Mouse (Mus musculus) intestine, embryonic 14.5 days (tissue): ENCODE measurements around the gene Rnpepl1. TPM values are rescaled to one million over a fixed set of nuclear protein-coding genes. Genes with fewer than 3 reads are reported as not detected.

Experiments
- ATAC-seq: fragments of 200-750 bp; cut with Nextera tagmentation; replicated peaks from 2 replicates; pipeline ENCODE4 v1.8.0; 2017; ENCODE audit warnings: low read depth, moderate number of reproducible peaks, moderate TSS enrichment, moderate library complexity; ENCODE audit not compliant: low FRiP score, low TSS enrichment
- DNase-seq: peaks from one replicate; pipeline ENCODE4 v3.0.0-alpha.2; 2018; ENCODE audit warnings: low spot score
- H3K27ac ChIP-seq: fragments of 300-500 bp; sonication (generic); 2 replicates; pipeline ENCODE4 v1.5.1; 2014; ENCODE audit warnings: low read depth, mild to moderate bottlenecking, control low read depth
- H3K27me3 ChIP-seq: fragments of 300-500 bp; sonication (generic); replicated peaks from 2 replicates; pipeline ENCODE4 v1.6.1; 2014; ENCODE audit warnings: low read length, control low read depth; ENCODE audit not compliant: control insufficient read depth, insufficient read depth
- H3K36me3 ChIP-seq: fragments of 300-500 bp; sonication (generic); 2 replicates; pipeline ENCODE4 v1.6.1; 2014; ENCODE audit warnings: low read length, control low read depth; ENCODE audit not compliant: control insufficient read depth, insufficient read depth
- H3K4me1 ChIP-seq: fragments of 300-500 bp; sonication (generic); replicated peaks from 2 replicates; pipeline ENCODE4 v1.6.1; 2014; ENCODE audit warnings: low read length, control low read depth, mixed read lengths; ENCODE audit not compliant: control insufficient read depth, insufficient read depth
- H3K4me2 ChIP-seq: fragments of 300-500 bp; sonication (generic); 2 replicates; pipeline ENCODE4 v1.6.1; 2014; ENCODE audit warnings: low read length
- H3K4me3 ChIP-seq: fragments of 300-500 bp; sonication (generic); 2 replicates; pipeline ENCODE4 v1.5.1; 2014; ENCODE audit warnings: low read depth, low read length, control low read depth, mixed read lengths
- H3K9ac ChIP-seq: fragments of 300-500 bp; sonication (generic); 2 replicates; pipeline ENCODE4 v1.6.1; 2014; ENCODE audit warnings: mild to moderate bottlenecking, low read length
- H3K9me3 ChIP-seq: fragments of 300-500 bp; sonication (generic); 2 replicates; pipeline ENCODE4 v1.6.1; 2016; ENCODE audit warnings: low read length, control low read depth; ENCODE audit not compliant: control insufficient read depth
- WGBS: fragments of 180-500 bp; shearing (Covaris S2); extraction: QIAGEN DNeasy Blood & Tissue Kit; methylation state at CpG from one replicate; pipeline ENCODE4 v1.1.7; 2014; 5-methylcytosine and 5-hydroxymethylcytosine counted together
- polyA plus RNA-seq: library from polyadenylated mRNA; unstranded; fragments of >200 nt; fragmentation: Nextera tagmentation; extraction: Ambion mirVana; gene quantifications from 2 replicates; pipeline ENCODE4 v1.2.1, GENCODE M21; 2014

The Rnpepl1 gene
- polyA plus RNA-seq, 1 experiment from 2014 or later = 36.8 TPM

GRCm38 (mm10) chr1:92895089-92895488 is 15.5 kb upstream of the Rnpepl1 start:
- WGBS = 16% methylated on average over 3 of the region's 3 CpGs
- DNase-seq (peak; percentile 72), ATAC-seq (0 out of 2 replicates have a peak, but pooled peaks have one; percentile 60)
- H3K9ac ChIP-seq = no peak overlapping the region
- no peaks in the 10 kb centered on the region for H3K4me1 ChIP-seq
- no peak overlapping the region for H3K4me2 ChIP-seq
- no peaks in the 10 kb centered on the region for H3K27me3 ChIP-seq
- H3K4me3 ChIP-seq = no peak overlapping the region
- no peak overlapping the region for H3K27ac ChIP-seq
- no peaks in the 10 kb centered on the region for H3K36me3 ChIP-seq
- H3K9me3 ChIP-seq = no peaks in the 10 kb centered on the region

GRCm38 (mm10) chr1:92902786-92903185 is 7.8 kb upstream of the Rnpepl1 start, which contains the start of gene Ankmy1:
Gene Ankmy1 (minus strand): TSS chr1:92902906.
- peak; percentile 81 for DNase-seq
- no peaks in the 10 kb centered on the region for H3K36me3 ChIP-seq
- no peak within 1 kb of the TSS for H3K27ac ChIP-seq
- no peaks in the 10 kb centered on the region for H3K27me3 ChIP-seq
- peaks cover 9% of the 10 kb centered on the region for H3K4me1 ChIP-seq
- ATAC-seq = peak; percentile 14
- H3K4me3 ChIP-seq = peak within 1 kb of the TSS; percentile 13; the same call in 1 of the 2 replicates
- peak within 1 kb of the TSS; percentile 49 for H3K4me2 ChIP-seq
- H3K9me3 ChIP-seq = no peaks in the 10 kb centered on the region
- 2% methylated on average over 15 of the region's 15 CpGs for WGBS
- H3K9ac ChIP-seq = no peak within 1 kb of the TSS

- no peak overlapping the region for H3K9ac ChIP-seq
- no peak for ATAC-seq
- WGBS = 80% methylated on average over 4 of the region's 4 CpGs
These were observed 7.0 kb upstream of the Rnpepl1 start for GRCm38 (mm10) chr1:92903627-92904026.

GRCm38 (mm10) chr1:92905703-92906310 is 4.8 kb upstream of the Rnpepl1 start:
- Histone ChIP-seq H3K4me3 (no peak overlapping the region), H3K36me3 (no peaks in the 10 kb centered on the region), H3K9ac (no peak overlapping the region), H3K27me3 (no peaks in the 10 kb centered on the region), H3K4me1 (peaks cover 18% of the 10 kb centered on the region), H3K27ac (no peak overlapping the region), H3K4me2 (no peak overlapping the region), H3K9me3 (no peaks in the 10 kb centered on the region)
- ATAC-seq (no peak), DNase-seq (no peak)
- WGBS = 83% methylated on average over 2 of the region's 2 CpGs

More at GRCm38 (mm10) chr1:92903627-92904026, 7.0 kb upstream of the Rnpepl1 start:
- Histone ChIP-seq H3K9me3 (no peaks in the 10 kb centered on the region), H3K4me3 (no peak overlapping the region), H3K4me2 (no peak overlapping the region), H3K27me3 (no peaks in the 10 kb centered on the region), H3K36me3 (no peaks in the 10 kb centered on the region), H3K4me1 (peaks cover 10% of the 10 kb centered on the region), H3K27ac (no peak overlapping the region)
- DNase-seq = no peak

- DNase-seq (peak; percentile 90), ATAC-seq (peak; percentile 91)
- peak within 1 kb of the TSS; percentile 81 for H3K27ac ChIP-seq
- peak within 1 kb of the TSS; percentile 63 for H3K9ac ChIP-seq
- H3K27me3 ChIP-seq = no peaks in the 10 kb centered on the region
- no peaks in the 10 kb centered on the region for H3K9me3 ChIP-seq
- H3K4me3 ChIP-seq = peak within 1 kb of the TSS; percentile 86
- no peaks in the 10 kb centered on the region for H3K36me3 ChIP-seq
- H3K4me2 ChIP-seq = peak within 1 kb of the TSS; percentile 69
- peaks cover 23% of the 10 kb centered on the region for H3K4me1 ChIP-seq
- under 1% methylated on average over 81 of the region's 81 CpGs for WGBS
These were observed 3.6 kb upstream of the Rnpepl1 start, which contains the start of gene Dusp28 for GRCm38 (mm10) chr1:92906779-92907631. Gene Dusp28 (plus strand): TSS chr1:92906981.

GRCm38 (mm10) chr1:92907632-92908360 is 2.8 kb upstream of the Rnpepl1 start:
- Histone ChIP-seq H3K9ac (peak overlapping the region; percentile 63), H3K4me3 (peak overlapping the region; percentile 86), H3K9me3 (no peaks in the 10 kb centered on the region), H3K27me3 (no peaks in the 10 kb centered on the region), H3K27ac (peak overlapping the region; percentile 81; the same call in 1 of the 2 replicates), H3K36me3 (no peaks in the 10 kb centered on the region), H3K4me2 (peak overlapping the region; percentile 69), H3K4me1 (peaks cover 29% of the 10 kb centered on the region)
- DNase-seq (no peak), ATAC-seq (no peak)
- 45% methylated on average over 20 of the region's 20 CpGs for WGBS

- H3K4me1 ChIP-seq = peaks cover 25% of the 10 kb centered on the region
- no peak overlapping the region for H3K9ac ChIP-seq
- no peaks in the 10 kb centered on the region for H3K36me3 ChIP-seq
- H3K4me3 ChIP-seq = no peak overlapping the region
- no peaks in the 10 kb centered on the region for H3K9me3 ChIP-seq
- H3K27ac ChIP-seq = no peak overlapping the region
- H3K27me3 ChIP-seq = no peaks in the 10 kb centered on the region
- no peak overlapping the region for H3K4me2 ChIP-seq
- WGBS = 89% methylated on average over 3 of the region's 3 CpGs
- ATAC-seq (no peak), DNase-seq (no peak)
These were observed 1.9 kb upstream of the Rnpepl1 start for GRCm38 (mm10) chr1:92908664-92909063.

GRCm38 (mm10) chr1:92909068-92909467 is 1.5 kb upstream of the Rnpepl1 start:
- no peak for DNase-seq

More at GRCm38 (mm10) chr1:92909068-92909467, 1.5 kb upstream of the Rnpepl1 start:
- Histone ChIP-seq H3K27ac (no peak overlapping the region), H3K36me3 (0 out of 2 replicates have a peak, but pooled peaks cover 2% of the 10 kb centered on the region), H3K27me3 (no peaks in the 10 kb centered on the region), H3K9me3 (no peaks in the 10 kb centered on the region), H3K9ac (no peak overlapping the region), H3K4me1 (peaks cover 25% of the 10 kb centered on the region), H3K4me3 (no peak overlapping the region), H3K4me2 (no peak overlapping the region)
- ATAC-seq = no peak
- 70% methylated on average over 4 of the region's 4 CpGs for WGBS
